Mouse (Mus musculus): ENCODE results near the gene Rprd1b.

DNA sequence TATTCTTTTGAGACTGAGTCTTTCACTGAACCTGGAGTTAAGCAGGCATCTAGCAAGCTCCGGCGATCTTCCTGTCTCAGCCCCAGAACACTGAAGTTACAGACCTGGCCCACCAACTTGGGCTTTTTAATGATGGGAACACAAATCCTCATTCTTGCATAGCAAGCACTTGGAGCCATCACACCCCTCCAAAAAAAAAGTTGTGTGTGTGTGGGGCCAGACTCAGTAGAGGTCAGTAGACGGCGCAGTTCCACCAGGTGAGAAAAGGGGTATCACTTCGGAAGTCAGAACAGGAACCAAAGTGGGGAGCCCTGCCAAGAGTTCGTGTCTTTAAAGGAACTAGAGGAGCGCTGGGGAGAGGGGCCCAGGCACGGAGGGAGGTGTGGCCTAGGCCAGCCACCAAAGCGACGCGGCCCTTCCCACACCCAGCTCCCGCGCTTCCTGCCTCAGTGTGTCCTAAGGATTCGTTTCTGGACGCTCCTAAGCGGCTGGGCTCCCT lies 393 bp upstream of the Rprd1b start:
- no peak for TF ChIP-seq POLR2A (IDR thresholded peaks at IDR 0.05; ENCODE audit: borderline replicate concordance, extremely low read depth, low read depth, low read length)
- no peak for TF ChIP-seq CTCF (IDR thresholded peaks at IDR 0.05; ENCODE audit: insufficient read depth, low read length)

All from lung, adult 2 months (tissue).